20 mouse cellular contexts compared by ENCODE assay signal in genomic region chr5:134560071-134560449, GRCm38 (mm10). TPM values are rescaled to one million over a fixed set of nuclear protein-coding genes. Genes with fewer than 3 reads are reported as not detected.
DNase-seq lines count a peak whose midpoint lies in the region; TF ChIP-seq lines count a peak whose summit lies in the region.
"Had no signal": no experiment of that assay in that cellular context is flagged by ENCODE, and none has a peak within 500 bp of the region (broad histone marks: within the 10 kb centered on the region; RNA-seq: fewer than 3 reads in every experiment).

Gene Syna (minus strand): TSS chr5:134560171.

- no peak for TF ChIP-seq POLR2A in testis, adult 2 months (IDR thresholded peaks at IDR 0.05; ENCODE audit: control insufficient read depth, low read depth, low read length)
- TF ChIP-seq POLR2A in MEL (IDR thresholded peaks at IDR 0.05; ENCODE audit: control insufficient read depth in 1 of 2, insufficient read depth in 1 of 2, low read depth in 1 of 2, low read length in 2 of 2, poor library complexity in 1 of 2) = no peak

- DNase-seq in testis, postnatal 14 days (ENCODE audit: low spot score) = no peak
- DNase-seq in MEL (ENCODE audit: low read depth, low spot score) = no peak
- DNase-seq in adrenal gland, postnatal 36 days = no peak
- no peak for DNase-seq in heart, adult 9 months (ENCODE audit: low spot score in 2 of 2)
- DNase-seq: adrenal gland, adult 2 months; adrenal gland, postnatal 10 days; adrenal gland, postnatal 25 days; cerebellum, adult 11-12 months; cerebellum, adult 2 months; cerebellum, adult 9-10 months; cerebellum, postnatal 10 days; cerebellum, postnatal 25 days; forebrain, postnatal 0 days had no signal

- TF ChIP-seq EP300 in MEL (IDR thresholded peaks at IDR 0.05; ENCODE audit: low read depth in 1 of 2, low read length in 2 of 2) = no peak

- H3K9me3 ChIP-seq in MEL (replicated peaks; ENCODE audit: insufficient read depth, low read length) = no peaks in the 10 kb centered on the region
- H3K9me3 ChIP-seq: embryonic facial prominence, embryonic 10.5 days; embryonic facial prominence, embryonic 12.5 days; forebrain, embryonic 13.5 days; forebrain, embryonic 15.5 days; G1E had no signal

- H3K36me3 ChIP-seq in testis, adult 2 months (ENCODE audit: control insufficient read depth, insufficient read depth, low read length) = no peaks in the 10 kb centered on the region
- H3K36me3 ChIP-seq in MEL (ENCODE audit: control insufficient read depth in 1 of 2, insufficient read depth in 2 of 2, low read length in 2 of 2) = no peaks in the 10 kb centered on the region
- H3K36me3 ChIP-seq: embryonic facial prominence, embryonic 10.5 days; embryonic facial prominence, embryonic 12.5 days; forebrain, embryonic 15.5 days; G1E had no signal

- H3K9ac ChIP-seq in MEL (ENCODE audit: control insufficient read depth, low read depth, low read length, poor library complexity, severe bottlenecking) = peak within 1 kb of the TSS; percentile 46
- H3K9ac ChIP-seq: embryonic facial prominence, embryonic 12.5 days; forebrain, embryonic 13.5 days; forebrain, embryonic 15.5 days; forebrain, postnatal 0 days had no signal

- no peak within 1 kb of the TSS for H3K27ac ChIP-seq in testis, adult 2 months (ENCODE audit: control insufficient read depth, insufficient read depth, low read depth, low read length)
- H3K27ac ChIP-seq in MEL (ENCODE audit: control insufficient read depth, low read depth, low read length) = peak within 1 kb of the TSS; percentile 60
- H3K27ac ChIP-seq: embryonic facial prominence, embryonic 10.5 days; embryonic facial prominence, embryonic 12.5 days; forebrain, embryonic 13.5 days; forebrain, embryonic 15.5 days had no signal

- peak within 1 kb of the TSS; percentile 72 for H3K4me3 ChIP-seq in testis, adult 2 months (ENCODE audit: control insufficient read depth, low read depth, low read length)
- peak within 1 kb of the TSS; percentile 34 to 54 for H3K4me3 ChIP-seq in MEL (ENCODE audit: control insufficient read depth in 1 of 2, insufficient read depth in 1 of 2, low read depth in 2 of 2, low read length in 2 of 2)
- H3K4me3 ChIP-seq: embryonic facial prominence, embryonic 10.5 days; embryonic facial prominence, embryonic 12.5 days; forebrain, embryonic 13.5 days; forebrain, embryonic 15.5 days had no signal

- TF ChIP-seq RAD21 in MEL (IDR thresholded peaks at IDR 0.05; ENCODE audit: low read depth, low read length) = no peak

- no peaks in the 10 kb centered on the region for H3K79me2 ChIP-seq in MEL (ENCODE audit: control insufficient read depth, insufficient read depth, low read length, poor library complexity)

- no peak for TF ChIP-seq CTCF in testis, adult 2 months (IDR thresholded peaks at IDR 0.05; ENCODE audit: control insufficient read depth, insufficient read depth, insufficient replicate concordance, low read depth, low read length)
- TF ChIP-seq CTCF in MEL (IDR thresholded peaks at IDR 0.05 in 2 of 3, conservative IDR thresholded peaks at IDR 0.05 in 1 of 3; ENCODE audit: control insufficient read depth in 1 of 3, insufficient read depth in 1 of 3, low read depth in 2 of 3, low read length in 3 of 3, poor library complexity in 1 of 3, severe bottlenecking in 1 of 3) = no peak

- no peaks in the 10 kb centered on the region for H3K27me3 ChIP-seq in testis, adult 2 months (ENCODE audit: control insufficient read depth, insufficient read depth, low read length)
- no peaks in the 10 kb centered on the region for H3K27me3 ChIP-seq in MEL (ENCODE audit: control insufficient read depth in 1 of 2, insufficient read depth in 2 of 2, low read length in 2 of 2)
- H3K27me3 ChIP-seq: embryonic facial prominence, embryonic 12.5 days; forebrain, embryonic 13.5 days; forebrain, embryonic 15.5 days had no signal

- peaks cover 31% of the 10 kb centered on the region for H3K4me1 ChIP-seq in testis, adult 2 months (ENCODE audit: control insufficient read depth, insufficient read depth, low read length)
- peaks cover 7 to 16% of the 10 kb centered on the region in 2 experiments; a peak in 3 of 4 replicates for H3K4me1 ChIP-seq in MEL (ENCODE audit: control insufficient read depth in 1 of 2, insufficient read depth in 2 of 2, low read length in 2 of 2)

TF ChIP-seq in MEL, 35 proteins besides CTCF, POLR2A, EP300 and RAD21:
- TF ChIP-seq POLR2AphosphoS5 (IDR thresholded peaks at IDR 0.05; ENCODE audit: borderline replicate concordance, low read depth, low read length) = no peak
- no peak for TF ChIP-seq POLR2AphosphoS2 (IDR thresholded peaks at IDR 0.05; ENCODE audit: low read length)
- no peak for TF ChIP-seq JUND (IDR thresholded peaks at IDR 0.05; ENCODE audit: low read depth, low read length)

RNA-seq across cellular contexts. Expression of gene Syna, which starts in this region (rescaled TPM):
- polyA plus RNA-seq in testis, adult 2 months (2012; rRNA removed) = 0.27 and 0.43 TPM in 2 replicates
- total RNA-seq in MEL (2012; rRNA removed) = 0.07 TPM in 1 of 2 replicates, not detected in the other
- polyA plus RNA-seq in MEL (2012; ENCODE audit: insufficient read depth in 1 of 2, insufficient read length in 2 of 2, low read depth in 1 of 2, low replicate concordance in 2 of 2, missing spikeins in 1 of 2) = under 1 TPM in 1 of 2 experiments, not detected in 1; 0.21 TPM
- not detected for total RNA-seq in adrenal gland, postnatal 36 days (2021)
- total RNA-seq: adrenal gland, adult 2 months; adrenal gland, postnatal 10 days; adrenal gland, postnatal 25 days; forebrain, postnatal 0 days had no signal
- polyA plus RNA-seq: embryonic facial prominence, embryonic 10.5 days; forebrain, embryonic 11.5 days; G1E had no signal
